Mouse (Mus musculus): ENCODE results near the gene Rps19bp1. TPM values are rescaled to one million over a fixed set of nuclear protein-coding genes. Genes with fewer than 3 reads are reported as not detected.

Gene Rps19bp1
- polyA plus RNA-seq, 1 experiment from 2014 or later = 55.0 TPM

GRCm38 (mm10) chr15:80259406-80260045 is 4.6 kb downstream of the Rps19bp1 start:
- Histone ChIP-seq H3K27ac (replicated peaks; ENCODE audit: low read depth, low read length) (no peak overlapping the region), H3K27me3 (replicated peaks; ENCODE audit: control insufficient read depth, insufficient read depth, low read length) (no peaks in the 10 kb centered on the region), H3K4me2 (ENCODE audit: low read depth, low read length) (no peak overlapping the region), H3K4me3 (ENCODE audit: low read depth, low read length) (no peak overlapping the region), H3K9ac (ENCODE audit: low read depth, low read length) (no peak overlapping the region), H3K36me3 (ENCODE audit: control insufficient read depth, insufficient read depth, low read length) (peaks cover 52% of the 10 kb centered on the region), H3K4me1 (ENCODE audit: control insufficient read depth, insufficient read depth, low read length) (peaks cover 10% of the 10 kb centered on the region), H3K9me3 (ENCODE audit: control insufficient read depth, low read length) (no peaks in the 10 kb centered on the region)
- WGBS = 66% methylated on average over 8 of the region's 8 CpGs
- DNase-seq (ENCODE audit: low spot score) = no peak
- ATAC-seq (ENCODE audit: low read depth) = no peak

- Histone ChIP-seq H3K36me3 (ENCODE audit: control insufficient read depth, insufficient read depth, low read length) (peaks cover 52% of the 10 kb centered on the region), H3K4me2 (ENCODE audit: low read depth, low read length) (0 out of 2 replicates have a peak overlapping the region, but pooled peaks have one; percentile 94), H3K4me1 (ENCODE audit: control insufficient read depth, insufficient read depth, low read length) (peaks cover 16% of the 10 kb centered on the region), H3K27me3 (replicated peaks; ENCODE audit: control insufficient read depth, insufficient read depth, low read length) (no peaks in the 10 kb centered on the region), H3K27ac (replicated peaks; ENCODE audit: low read depth, low read length) (peak overlapping the region; percentile 94), H3K9me3 (ENCODE audit: control insufficient read depth, low read length) (no peaks in the 10 kb centered on the region), H3K9ac (ENCODE audit: low read depth, low read length) (0 out of 2 replicates have a peak overlapping the region, but pooled peaks have one; percentile 5), H3K4me3 (ENCODE audit: low read depth, low read length) (peak overlapping the region; percentile 13; the same call in 1 of the 2 replicates)
- ATAC-seq (ENCODE audit: low read depth) (no peak), DNase-seq (ENCODE audit: low spot score) (peak; percentile 23)
- WGBS = 42% methylated on average over 11 of the region's 11 CpGs
Observed at GRCm38 (mm10) chr15:80258240-80259170, 5.6 kb downstream of the Rps19bp1 start.

- no peak overlapping the region for H3K9ac ChIP-seq (ENCODE audit: low read depth, low read length)
- H3K36me3 ChIP-seq (ENCODE audit: control insufficient read depth, insufficient read depth, low read length) = peaks cover 52% of the 10 kb centered on the region
- H3K27ac ChIP-seq (replicated peaks; ENCODE audit: low read depth, low read length) = peak overlapping the region; percentile 94
- WGBS = 22% methylated on average over 4 of the region's 4 CpGs
- ATAC-seq (ENCODE audit: low read depth) (no peak; the same call in 1 of the 2 replicates), DNase-seq (ENCODE audit: low spot score) (peak; percentile 81)
- peaks cover 13% of the 10 kb centered on the region for H3K4me1 ChIP-seq (ENCODE audit: control insufficient read depth, insufficient read depth, low read length)
- H3K4me2 ChIP-seq (ENCODE audit: low read depth, low read length) = peak overlapping the region; percentile 94; the same call in 1 of the 2 replicates
- no peaks in the 10 kb centered on the region for H3K9me3 ChIP-seq (ENCODE audit: control insufficient read depth, low read length)
- H3K27me3 ChIP-seq (replicated peaks; ENCODE audit: control insufficient read depth, insufficient read depth, low read length) = no peaks in the 10 kb centered on the region
- H3K4me3 ChIP-seq (ENCODE audit: low read depth, low read length) = peak overlapping the region; percentile 96
Observed at GRCm38 (mm10) chr15:80257602-80258239, 6.4 kb downstream of the Rps19bp1 start.

- Histone ChIP-seq H3K4me1 (ENCODE audit: control insufficient read depth, insufficient read depth, low read length) (peaks cover 13% of the 10 kb centered on the region), H3K27me3 (replicated peaks; ENCODE audit: control insufficient read depth, insufficient read depth, low read length) (no peaks in the 10 kb centered on the region), H3K27ac (replicated peaks; ENCODE audit: low read depth, low read length) (peak overlapping the region; percentile 94), H3K9me3 (ENCODE audit: control insufficient read depth, low read length) (no peaks in the 10 kb centered on the region), H3K9ac (ENCODE audit: low read depth, low read length) (peak overlapping the region; percentile 100), H3K4me2 (ENCODE audit: low read depth, low read length) (peak overlapping the region; percentile 94), H3K36me3 (ENCODE audit: control insufficient read depth, insufficient read depth, low read length) (peaks cover 52% of the 10 kb centered on the region), H3K4me3 (ENCODE audit: low read depth, low read length) (peak overlapping the region; percentile 96)
- ATAC-seq (ENCODE audit: low read depth) (no peak), DNase-seq (ENCODE audit: low spot score) (no peak)
- WGBS = 51% methylated on average over 12 of the region's 12 CpGs
Observed at GRCm38 (mm10) chr15:80256656-80257601, 7.2 kb downstream of the Rps19bp1 start.

GRCm38 (mm10) chr15:80256242-80256641 is 7.9 kb downstream of the Rps19bp1 start:
- no peaks in the 10 kb centered on the region for H3K27me3 ChIP-seq (replicated peaks; ENCODE audit: control insufficient read depth, insufficient read depth, low read length)
- H3K9ac ChIP-seq (ENCODE audit: low read depth, low read length) = peak overlapping the region; percentile 100
- peaks cover 56% of the 10 kb centered on the region for H3K36me3 ChIP-seq (ENCODE audit: control insufficient read depth, insufficient read depth, low read length)
- no peak for DNase-seq (ENCODE audit: low spot score)
- no peaks in the 10 kb centered on the region for H3K9me3 ChIP-seq (ENCODE audit: control insufficient read depth, low read length)
- H3K4me2 ChIP-seq (ENCODE audit: low read depth, low read length) = peak overlapping the region; percentile 94
- H3K4me3 ChIP-seq (ENCODE audit: low read depth, low read length) = peak overlapping the region; percentile 96
- 8% methylated on average over 16 of the region's 16 CpGs for WGBS
- H3K4me1 ChIP-seq (ENCODE audit: control insufficient read depth, insufficient read depth, low read length) = peaks cover 13% of the 10 kb centered on the region
- no peak for ATAC-seq (ENCODE audit: low read depth)
- H3K27ac ChIP-seq (replicated peaks; ENCODE audit: low read depth, low read length) = peak overlapping the region; percentile 94

- WGBS = under 1% methylated on average over 27 of the region's 51 CpGs
- Histone ChIP-seq H3K4me1 (ENCODE audit: control insufficient read depth, insufficient read depth, low read length) (peaks cover 13% of the 10 kb centered on the region), H3K36me3 (ENCODE audit: control insufficient read depth, insufficient read depth, low read length) (peaks cover 58% of the 10 kb centered on the region), H3K4me2 (ENCODE audit: low read depth, low read length) (peak overlapping the region; percentile 94), H3K9me3 (ENCODE audit: control insufficient read depth, low read length) (no peaks in the 10 kb centered on the region), H3K9ac (ENCODE audit: low read depth, low read length) (peak overlapping the region; percentile 100), H3K27me3 (replicated peaks; ENCODE audit: control insufficient read depth, insufficient read depth, low read length) (no peaks in the 10 kb centered on the region), H3K27ac (replicated peaks; ENCODE audit: low read depth, low read length) (peak overlapping the region; percentile 94), H3K4me3 (ENCODE audit: low read depth, low read length) (peak overlapping the region; percentile 96)
- ATAC-seq (ENCODE audit: low read depth) (peak; percentile 19), DNase-seq (ENCODE audit: low spot score) (peak; percentile 89)
Observed at GRCm38 (mm10) chr15:80255646-80256121, 8.4 kb downstream of the Rps19bp1 start.

- peak; percentile 95 for ATAC-seq (ENCODE audit: low read depth)
- 0% methylated on average over 50 of the region's 62 CpGs for WGBS
- Histone ChIP-seq H3K9me3 (ENCODE audit: control insufficient read depth, low read length) (no peaks in the 10 kb centered on the region), H3K4me3 (ENCODE audit: low read depth, low read length) (peak within 1 kb of the TSS; percentile 96), H3K36me3 (ENCODE audit: control insufficient read depth, insufficient read depth, low read length) (peaks cover 58% of the 10 kb centered on the region), H3K4me2 (ENCODE audit: low read depth, low read length) (peak within 1 kb of the TSS; percentile 94), H3K27ac (replicated peaks; ENCODE audit: low read depth, low read length) (peak within 1 kb of the TSS; percentile 94), H3K4me1 (ENCODE audit: control insufficient read depth, insufficient read depth, low read length) (peaks cover 13% of the 10 kb centered on the region), H3K27me3 (replicated peaks; ENCODE audit: control insufficient read depth, insufficient read depth, low read length) (no peaks in the 10 kb centered on the region), H3K9ac (ENCODE audit: low read depth, low read length) (peak within 1 kb of the TSS; percentile 100)
- DNase-seq (ENCODE audit: low spot score) = peak; percentile 100
Observed at GRCm38 (mm10) chr15:80254847-80255645, 9.1 kb downstream of the Rps19bp1 start, which contains the start of gene Atf4. Gene Atf4, plus strand, starts transcription at chr15:80255184.
